Mouse (Mus musculus): Measurements from ENCODE around the gene Zfp84.

Gene Zfp84

DNA sequence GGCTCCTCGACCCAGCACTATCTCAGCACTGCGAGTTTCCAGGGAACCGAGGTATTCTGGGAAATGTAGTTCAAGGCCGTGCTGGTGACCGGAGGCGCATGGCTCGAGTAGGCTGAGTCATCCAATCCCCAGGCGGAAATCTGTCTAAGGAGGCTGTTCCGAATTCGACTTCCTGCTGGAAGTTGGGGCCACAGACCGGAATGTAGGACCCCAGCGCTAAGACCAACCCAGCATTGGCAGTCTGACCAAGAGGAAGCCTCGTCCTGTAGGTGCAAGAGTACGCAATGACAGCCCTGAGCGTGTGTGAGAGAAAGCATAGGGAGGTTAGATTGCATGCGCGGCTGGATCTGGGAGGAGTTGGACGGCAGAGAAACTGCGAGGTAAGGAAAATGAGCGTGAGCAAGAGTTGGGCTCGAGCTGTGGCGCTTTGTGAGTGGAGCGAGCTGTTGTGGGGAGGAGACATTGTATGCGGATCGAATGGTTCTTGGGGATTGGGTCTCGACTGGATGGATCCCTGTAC lies 47.6 kb downstream of the Zfp84 start, which contains the start of gene Zfp790:
TSS of gene Zfp790 (plus strand) at position 205 of the 520 bp plus-strand sequence.
- DNase-seq (ENCODE audit: low read depth, low spot score): peak; percentile 98

- DNase-seq (ENCODE audit: low read depth, low spot score): peak; percentile 78
Measured at GRCm38 (mm10) chr7:29818619-29819254, 50.4 kb downstream of the Zfp84 start.

GRCm38 (mm10) chr7:29828001-29828400 lies 59.6 kb downstream of the Zfp84 start:
- no peak for DNase-seq (ENCODE audit: low read depth, low spot score)
